Mouse (Mus musculus) spleen, adult 2 months (tissue): ENCODE data around the gene Fcna.

ENCODE experiments used
- CTCF ChIP-seq: fragments of 200-500 bp; IDR thresholded peaks from 2 replicates; pipeline ENCODE4 v1.5.1; 2011; ENCODE audit warnings: mild to moderate bottlenecking, inconsistent platforms; ENCODE audit not compliant: insufficient read depth, insufficient read length, insufficient replicate concordance; ENCODE audit errors: extremely low read depth
- POLR2A ChIP-seq: fragments of 200-500 bp; IDR thresholded peaks from 2 replicates; pipeline ENCODE4 v1.6.1; 2011; ENCODE audit warnings: low read depth, low read length, inconsistent platforms

DNA sequence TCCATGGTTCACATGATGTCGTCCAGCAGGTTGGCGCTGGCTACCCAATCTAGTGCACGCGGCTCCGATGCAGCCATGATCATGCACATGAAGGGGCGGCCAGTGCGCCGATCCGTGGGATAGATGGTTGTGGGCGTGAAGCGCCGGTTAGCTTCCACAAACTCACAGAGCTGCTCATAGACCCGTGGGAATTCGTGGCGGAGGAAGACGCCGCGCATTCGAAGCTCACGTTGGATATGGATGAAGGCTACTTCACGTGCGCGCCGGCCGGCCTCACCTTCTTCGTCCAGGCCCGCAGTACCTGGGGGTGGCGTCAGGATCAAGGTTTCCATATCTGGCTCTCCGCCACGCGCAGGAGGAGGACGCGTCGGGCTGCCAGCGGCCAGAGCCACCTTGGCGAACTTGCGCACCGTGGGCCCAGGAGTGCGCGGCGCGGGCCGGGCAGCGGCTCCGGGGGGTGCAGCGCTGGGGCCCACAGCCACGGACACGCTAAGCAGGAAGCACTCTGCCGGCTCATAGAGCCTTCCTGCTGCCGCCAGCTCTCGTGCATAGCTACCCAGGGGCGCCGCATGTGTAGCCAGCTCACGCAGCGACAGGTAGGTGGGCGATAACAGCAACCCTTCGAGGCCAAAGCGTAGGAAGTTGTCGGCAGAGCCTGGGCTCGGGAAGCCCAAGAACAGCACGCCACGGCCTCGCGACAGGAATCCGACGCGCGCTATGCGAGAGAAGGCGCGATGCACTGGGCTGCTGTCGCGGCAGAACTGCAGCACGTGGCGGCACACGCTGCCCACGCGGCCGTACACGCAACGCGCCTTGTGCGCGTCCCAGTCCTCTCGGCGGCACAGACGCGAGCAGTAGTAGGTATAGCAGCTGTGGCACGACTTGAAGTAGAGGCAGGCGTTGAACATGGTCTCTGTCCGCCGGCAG is 50.6 kb downstream of the Fcna start:
- no peak for TF ChIP-seq POLR2A
- TF ChIP-seq CTCF = no peak
